Mouse (Mus musculus): ENCODE data around the gene Msi2.

DNA sequence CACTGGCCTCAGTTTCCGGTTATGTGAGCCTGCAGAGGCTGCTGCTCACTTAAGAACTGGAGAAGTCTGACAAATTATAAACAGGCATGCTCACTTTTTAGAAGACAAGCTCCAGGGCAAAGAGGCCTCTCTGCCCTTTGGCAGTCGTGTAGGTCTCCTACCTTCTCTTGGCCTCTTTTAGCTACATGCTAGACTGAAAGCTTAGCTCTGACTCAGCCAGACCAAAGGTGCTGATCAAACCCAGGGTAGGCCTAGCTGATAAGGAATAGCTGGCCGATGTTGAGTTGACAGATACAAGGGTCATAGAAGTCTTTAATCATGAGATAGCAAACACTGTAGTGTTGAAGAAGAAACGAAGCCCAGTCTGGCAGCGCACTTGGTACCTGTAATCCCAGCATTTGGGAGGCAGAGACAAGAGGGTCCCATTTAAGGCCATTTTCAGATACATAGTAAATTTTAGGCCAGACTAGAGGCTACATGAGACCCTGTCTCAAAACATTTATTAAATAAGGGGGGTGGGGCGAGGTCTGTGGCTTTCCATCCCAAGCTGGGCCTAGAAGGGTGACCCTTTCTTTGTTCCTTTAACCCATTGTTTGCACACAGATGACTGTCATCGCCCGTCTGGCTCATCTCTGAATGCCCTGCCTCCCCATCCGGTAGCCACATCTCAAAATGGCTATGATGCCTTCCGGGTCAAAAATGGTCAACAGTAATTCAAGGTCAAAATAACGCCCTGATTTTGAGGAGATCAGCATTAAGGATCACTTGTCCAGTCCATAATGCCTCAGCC lies 164.6 kb downstream of the Msi2 start:
- no peak for TF ChIP-seq POLR2A (IDR thresholded peaks at IDR 0.05; ENCODE audit: insufficient read depth, low read depth, low read length)
- no peak for TF ChIP-seq CTCF (IDR thresholded peaks at IDR 0.05; ENCODE audit: insufficient read depth, low read depth, low read length)

Data from olfactory bulb, adult 2 months (tissue).